Mouse (Mus musculus) megakaryocyte progenitor cell, adult 5-6 weeks (primary cell): ENCODE measurements around the gene 4930564D02Rik. TPM values are rescaled to one million over a fixed set of nuclear protein-coding genes. Genes with fewer than 3 reads are reported as not detected.

ENCODE experiments used
- ATAC-seq: replicated peaks from 2 replicates; pipeline ENCODE4 v1.8.0; 2016; ENCODE audit warnings: mild to moderate bottlenecking, moderate TSS enrichment, inconsistent platforms; ENCODE audit not compliant: poor library complexity
- total RNA-seq, 2 experiments: library from RNA; stranded (forward) in 1 of 2; stranded (reverse) in 1 of 2; fragments of 157-497, 149-512 nt in 1 of 2; fragments of 200-1000 nt in 1 of 2; gene quantifications; 2 replicates each; pipeline versions ENCODE4 v1.2.3 to v1.2.4; 2015 to 2017

The 4930564D02Rik gene
- total RNA-seq (2015) (not detected in 2 replicates), total RNA-seq (2017) (not detected in 2 replicates)

DNA sequence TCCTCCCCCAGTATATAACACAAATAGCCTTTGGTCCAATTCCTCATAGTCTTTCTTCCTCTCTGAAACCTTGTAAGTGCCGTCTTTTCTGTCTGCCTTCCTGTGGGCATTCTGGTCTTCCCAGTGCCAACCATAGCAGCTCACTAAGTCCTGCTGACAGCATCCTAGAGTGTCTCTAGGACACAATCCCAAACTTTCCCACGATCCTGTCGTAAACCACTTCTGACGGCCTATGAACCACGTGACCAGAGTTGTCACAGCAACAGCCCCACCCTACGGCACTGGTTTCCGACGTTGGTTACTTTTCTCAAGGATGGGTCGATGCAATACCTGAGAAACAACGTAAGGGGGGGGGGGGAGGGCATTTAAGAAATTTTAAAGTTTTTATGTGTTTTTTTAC, at the start of gene 4930564D02Rik:
Gene 4930564D02Rik, plus strand, starts transcription at position 301 of the 400 bp plus-strand sequence.
- no peak for ATAC-seq

DNA sequence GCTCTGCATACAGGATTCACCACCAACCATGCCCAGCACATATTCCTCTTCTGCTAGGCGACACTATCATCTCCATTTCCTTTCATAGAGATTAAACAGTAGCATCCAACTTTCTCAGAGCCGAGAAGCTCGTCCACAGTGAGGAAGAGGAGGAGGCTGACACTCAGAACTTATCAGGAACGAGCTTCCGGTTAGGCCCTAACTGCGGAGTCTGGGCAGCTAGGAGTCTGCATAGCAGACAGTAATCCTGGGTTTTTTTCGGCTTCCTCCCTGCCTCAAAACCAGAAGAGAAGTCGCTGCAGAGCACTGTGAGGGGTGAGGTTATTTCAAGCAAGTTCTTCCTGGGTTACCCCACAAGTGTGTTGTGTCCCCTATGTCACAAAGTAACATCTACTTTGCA, 49.3 kb upstream of the 4930564D02Rik start:
- ATAC-seq = no peak

GRCm38 (mm10) chr3:105018085-105018782, 48.4 kb upstream of the 4930564D02Rik start:
- no peak for ATAC-seq

GRCm38 (mm10) chr3:105018783-105019105, 47.9 kb upstream of the 4930564D02Rik start:
- no peak for ATAC-seq

GRCm38 (mm10) chr3:105019826-105020692, 46.6 kb upstream of the 4930564D02Rik start:
- ATAC-seq = no peak

GRCm38 (mm10) chr3:105023371-105024005, 43.2 kb upstream of the 4930564D02Rik start:
- ATAC-seq = peak; percentile 80

DNA sequence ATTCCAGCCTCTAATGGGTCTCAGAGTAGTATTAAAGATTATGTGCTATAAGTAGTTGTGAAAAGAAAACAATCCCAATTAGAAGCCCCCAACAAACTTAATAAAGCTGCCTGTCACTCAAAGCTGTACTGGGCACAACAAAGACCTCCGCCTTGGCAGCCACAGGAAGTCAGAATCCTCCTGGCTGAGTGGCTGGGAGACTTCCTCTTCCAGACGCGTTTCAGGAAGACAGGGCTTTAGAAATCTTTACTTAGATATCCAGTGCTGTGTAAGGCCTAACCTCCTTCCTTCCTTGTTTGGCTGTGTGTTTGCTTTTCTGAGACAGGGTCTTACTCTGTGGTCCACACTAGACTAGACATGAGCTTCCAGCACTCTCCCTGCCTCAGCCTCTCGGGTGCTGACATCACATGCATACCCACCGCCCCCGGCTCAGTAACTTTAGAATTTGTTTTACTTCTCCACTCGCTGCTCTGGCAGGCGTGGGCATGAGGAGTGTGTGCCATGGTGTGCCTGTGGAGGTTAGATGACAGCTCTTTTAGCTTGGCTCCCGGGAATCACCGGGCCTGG, 30.3 kb upstream of the 4930564D02Rik start:
- ATAC-seq = peak; percentile 68

GRCm38 (mm10) chr3:105037240-105037770, 29.3 kb upstream of the 4930564D02Rik start:
- ATAC-seq = no peak

DNA sequence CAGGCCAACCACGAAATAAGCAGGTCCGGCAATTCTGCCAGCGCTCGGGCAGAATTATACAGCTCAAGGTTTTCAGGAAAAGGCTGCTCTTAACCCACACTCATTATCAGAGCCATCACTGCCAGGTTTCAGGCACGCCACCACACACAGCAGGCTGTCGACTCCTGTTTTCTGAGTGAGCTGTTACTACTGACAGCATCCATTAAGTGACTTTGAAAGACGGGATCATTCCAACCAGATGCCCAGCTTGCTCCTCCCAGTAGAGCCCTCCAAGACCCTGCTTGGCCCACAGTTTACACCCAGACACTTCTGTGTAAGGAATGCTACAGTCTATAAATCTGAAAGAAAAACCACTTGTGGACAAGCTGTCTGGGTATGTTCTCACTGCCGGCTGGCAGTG, 26.6 kb upstream of the 4930564D02Rik start:
- no peak for ATAC-seq

DNA sequence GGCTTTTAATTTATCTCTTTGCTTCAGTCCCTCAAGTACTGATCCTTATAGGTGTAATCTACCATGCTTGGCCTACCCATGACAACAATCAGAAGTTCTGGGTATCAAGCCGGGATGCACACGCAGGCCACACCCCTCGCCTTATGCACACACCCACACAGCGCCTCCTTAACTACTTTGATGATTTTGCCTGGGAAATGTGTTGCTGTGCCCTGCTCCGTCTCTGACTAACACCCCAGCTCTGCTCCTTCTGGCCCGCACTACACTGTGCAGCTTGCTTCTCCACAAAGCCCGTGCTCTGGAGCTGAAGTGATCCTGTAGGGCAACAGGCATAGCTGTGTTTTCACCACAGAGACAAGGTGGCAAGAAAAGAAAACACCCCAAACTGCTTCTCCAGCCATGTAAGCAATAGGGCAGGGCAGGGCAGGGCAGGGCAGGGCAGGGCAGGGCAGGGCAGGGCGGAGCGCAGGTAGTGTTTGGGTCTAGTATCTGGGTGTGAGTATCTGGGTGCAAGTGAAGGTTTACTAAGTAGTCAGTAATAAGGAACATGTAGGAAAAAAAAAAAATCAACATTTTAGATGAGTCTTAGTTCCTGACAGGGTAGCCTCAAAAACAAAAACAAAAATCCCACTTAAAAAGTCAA, 25.5 kb upstream of the 4930564D02Rik start:
- ATAC-seq = no peak

- ATAC-seq = no peak
These were observed 22.9 kb upstream of the 4930564D02Rik start for GRCm38 (mm10) chr3:105043746-105044145.

GRCm38 (mm10) chr3:105046870-105047269, 19.8 kb upstream of the 4930564D02Rik start:
- ATAC-seq = peak; percentile 89

GRCm38 (mm10) chr3:105047616-105048015, 19.0 kb upstream of the 4930564D02Rik start:
- ATAC-seq = peak; percentile 57

GRCm38 (mm10) chr3:105049848-105050247, 16.8 kb upstream of the 4930564D02Rik start:
- ATAC-seq = no peak

- ATAC-seq = no peak
These were observed 15.5 kb upstream of the 4930564D02Rik start for GRCm38 (mm10) chr3:105051103-105051502.

DNA sequence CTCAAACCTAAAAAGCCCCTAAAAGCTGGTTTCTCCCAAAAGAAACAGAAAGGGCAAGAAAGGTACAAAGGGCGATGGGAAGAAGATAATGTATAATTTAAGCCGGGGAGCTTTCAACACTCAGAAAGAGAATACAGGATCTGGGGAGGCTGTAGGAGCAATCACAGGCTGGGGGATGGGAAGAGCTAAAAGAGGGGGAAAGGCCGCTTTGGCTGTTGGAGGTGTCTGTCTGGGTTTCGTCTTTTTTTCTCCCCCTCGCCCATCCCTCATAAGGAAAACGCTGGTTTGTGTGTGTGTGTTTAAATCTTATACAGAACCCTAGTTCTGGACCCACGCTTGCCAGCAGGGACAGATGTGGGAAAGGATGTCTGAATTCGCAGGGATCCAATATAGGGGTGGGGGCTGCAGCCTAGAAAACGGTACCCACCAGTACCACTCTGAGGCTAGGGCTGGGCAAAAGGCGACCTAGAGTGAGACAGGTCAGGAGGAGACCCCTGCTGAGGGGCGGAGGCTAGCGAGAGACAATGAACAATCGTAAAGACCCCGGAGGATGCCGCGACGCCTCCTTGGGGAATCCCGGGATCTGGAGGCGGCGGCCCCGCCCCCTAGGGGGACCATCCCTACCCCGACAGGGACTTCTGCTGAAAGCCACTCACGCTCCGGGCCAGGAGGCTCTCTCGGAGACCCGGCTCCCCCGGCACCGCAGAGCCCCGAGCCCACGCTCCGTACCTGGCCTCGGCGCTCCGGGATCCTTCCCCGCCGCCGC, 14.3 kb upstream of the 4930564D02Rik start:
- ATAC-seq = no peak

- peak; percentile 96 for ATAC-seq
These were observed 13.5 kb upstream of the 4930564D02Rik start, which contains the start of gene Cttnbp2nl for GRCm38 (mm10) chr3:105052937-105053697. Cttnbp2nl (minus strand) TSS chr3:105053146.

- no peak for ATAC-seq
These were observed 13.0 kb upstream of the 4930564D02Rik start for GRCm38 (mm10) chr3:105053698-105054001.

DNA sequence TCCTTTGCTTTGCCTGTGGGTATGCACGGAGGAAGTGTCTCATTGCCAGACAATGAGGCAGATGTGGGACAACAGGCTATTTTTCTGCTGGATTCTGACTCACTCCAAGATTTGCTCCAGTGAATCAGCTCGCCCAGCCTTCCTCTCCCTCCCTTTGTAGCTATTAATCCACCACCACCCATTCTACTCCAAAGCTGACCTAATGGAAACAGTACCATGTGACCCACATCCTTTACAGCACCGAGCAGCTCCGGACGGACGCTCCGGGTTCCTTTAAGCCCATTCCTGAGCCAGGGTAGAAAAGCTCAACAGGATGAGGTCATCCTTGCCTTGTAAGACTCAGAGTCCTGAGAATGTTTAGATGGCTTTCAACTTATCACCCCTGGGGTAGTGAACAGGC, 11.7 kb upstream of the 4930564D02Rik start:
- no peak for ATAC-seq
